ENCODE assay signal across 9 mouse cellular contexts in the genomic region with DNA sequence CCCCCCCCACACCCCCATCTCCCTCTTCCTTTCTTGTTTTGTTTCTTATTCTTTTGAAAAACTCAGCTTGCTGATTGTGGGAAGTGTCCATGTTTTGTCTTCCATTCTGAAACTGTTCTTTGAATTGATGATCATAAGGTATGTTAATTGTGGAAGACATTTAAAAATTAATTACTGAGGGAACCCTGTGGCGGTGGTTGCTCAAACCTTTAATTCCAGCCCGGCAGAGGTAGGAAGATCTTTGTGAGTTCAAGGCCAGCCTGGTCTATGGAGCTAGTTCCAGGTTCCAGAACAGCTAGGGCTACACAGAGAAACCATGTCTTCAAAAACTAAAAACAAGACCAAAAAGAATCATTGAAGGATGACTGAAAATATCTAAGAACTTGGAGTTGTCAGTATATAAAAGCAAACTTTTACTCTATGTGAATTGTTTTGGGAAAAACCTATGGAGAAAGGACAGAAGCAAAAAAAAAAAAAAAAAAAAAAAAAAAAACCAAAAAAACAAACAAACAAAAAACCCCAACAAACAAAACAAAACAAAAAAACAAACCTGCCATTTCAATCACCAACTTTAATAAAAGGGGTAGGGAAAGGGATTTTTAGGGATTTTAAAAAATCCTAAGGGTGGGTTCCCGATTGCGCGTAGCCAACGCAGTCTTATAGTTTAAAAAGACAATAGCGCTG. TPM values are rescaled to one million over a fixed set of nuclear protein-coding genes. Genes with fewer than 3 reads are reported as not detected.
DNase-seq lines count a peak whose midpoint lies in the region; ATAC-seq lines count a peak whose summit lies in the region.
"Had no signal": no experiment of that assay in that cellular context is flagged by ENCODE, and none has a peak within 500 bp of the region (broad histone marks: within the 10 kb centered on the region; RNA-seq: fewer than 3 reads in every experiment).

No protein-coding gene starts in this region.

- peak overlapping the region; percentile 42 for H3K4me3 ChIP-seq in heart, embryonic 15.5 days
- peak overlapping the region; percentile 45 for H3K4me3 ChIP-seq in hindbrain, embryonic 10.5 days
- peak overlapping the region; percentile 25 for H3K4me3 ChIP-seq in midbrain, embryonic 11.5 days (ENCODE audit: low read depth, low read length)

- intact Hi-C loops in heart, postnatal 14 days (cut with DNase I): loop anchor here (2.0 kb wide), 1 partner anchor 37 kb away; a partner anchor contains a TSS
- intact Hi-C loops in left cerebral cortex, postnatal 14 days (cut with DNase I): no loop called here

- peaks cover 20% of the 10 kb centered on the region for H3K4me1 ChIP-seq in heart, embryonic 15.5 days (replicated peaks)
- H3K4me1 ChIP-seq in hindbrain, embryonic 10.5 days (replicated peaks): peaks cover 12% of the 10 kb centered on the region; the same call in 1 of the 2 replicates
- no peaks in the 10 kb centered on the region; the same call in 1 of the 2 replicates for H3K4me1 ChIP-seq in midbrain, embryonic 11.5 days (ENCODE audit: control insufficient read depth, insufficient read depth, low read length)

- no peaks in the 10 kb centered on the region for H3K36me3 ChIP-seq in heart, embryonic 15.5 days
- H3K36me3 ChIP-seq in hindbrain, embryonic 10.5 days: no peaks in the 10 kb centered on the region
- no peaks in the 10 kb centered on the region for H3K36me3 ChIP-seq in midbrain, embryonic 11.5 days (ENCODE audit: control insufficient read depth, insufficient read depth, low read length)

- H3K27me3 ChIP-seq in heart, embryonic 15.5 days: no peaks in the 10 kb centered on the region
- H3K27me3 ChIP-seq in hindbrain, embryonic 10.5 days (ENCODE audit: insufficient read depth, poor library complexity, severe bottlenecking): no peaks in the 10 kb centered on the region
- H3K27me3 ChIP-seq in midbrain, embryonic 11.5 days (ENCODE audit: control insufficient read depth, insufficient read depth, low read length): no peaks in the 10 kb centered on the region

- H3K4me2 ChIP-seq in heart, embryonic 15.5 days: peak overlapping the region; percentile 53
- peak overlapping the region; percentile 39 for H3K4me2 ChIP-seq in midbrain, embryonic 11.5 days

- no peak for ATAC-seq in heart, embryonic 15.5 days (replicated peaks; ENCODE audit: insufficient number of reproducible peaks, insufficient read depth, low FRiP score, low read depth)
- no peak for ATAC-seq in midbrain, embryonic 11.5 days (ENCODE audit: low FRiP score)
- ATAC-seq: Patski had no signal

- 30% methylated on average over 7 of the region's 7 CpGs for WGBS in heart, embryonic 15.5 days
- WGBS in hindbrain, embryonic 10.5 days: 12% methylated on average over 7 of the region's 7 CpGs
- 20% methylated on average over 7 of the region's 7 CpGs for WGBS in midbrain, embryonic 11.5 days

- no peaks in the 10 kb centered on the region for H3K9me3 ChIP-seq in heart, embryonic 15.5 days (replicated peaks)
- H3K9me3 ChIP-seq in hindbrain, embryonic 10.5 days: no peaks in the 10 kb centered on the region
- no peaks in the 10 kb centered on the region for H3K9me3 ChIP-seq in midbrain, embryonic 11.5 days (ENCODE audit: control insufficient read depth, low read length)

- no peak overlapping the region for H3K27ac ChIP-seq in heart, embryonic 15.5 days
- H3K27ac ChIP-seq in hindbrain, embryonic 10.5 days: peak overlapping the region; percentile 23; the same call in 1 of the 2 replicates
- no peak overlapping the region for H3K27ac ChIP-seq in midbrain, embryonic 11.5 days (ENCODE audit: low read depth, low read length)

- DNase-seq in heart, postnatal 14 days: no peak
- DNase-seq in ZHBTc4 (ENCODE audit: low read depth, low spot score): peak; percentile 56
- DNase-seq in hindbrain, embryonic 10.5 days (ENCODE audit: low spot score): peak; percentile 17
- no peak for DNase-seq in midbrain, embryonic 11.5 days (ENCODE audit: low spot score, missing footprints)
- DNase-seq in urinary bladder, postnatal 25 days (ENCODE audit: low spot score): no peak
- DNase-seq in left cerebral cortex, postnatal 14 days (ENCODE audit: low spot score in 2 of 2): no peak
- DNase-seq in gastrocnemius, postnatal 25 days: no peak

- H3K9ac ChIP-seq in heart, embryonic 15.5 days: no peak overlapping the region
- peak overlapping the region; percentile 31 for H3K9ac ChIP-seq in midbrain, embryonic 11.5 days (ENCODE audit: low read length)

RNA-seq across cellular contexts. Expression of a gene that starts 11.0 kb away (rescaled TPM):
- polyA plus RNA-seq in heart, embryonic 15.5 days (2015; fragmentation: Nextera tagmentation; extraction: Ambion mirVana): 298 and 299 TPM in 2 replicates
- 100 to 1,000 TPM; 249 to 263 TPM for total RNA-seq in heart, postnatal 14 days (2021)
- 538 and 546 TPM in 2 replicates for polyA plus RNA-seq in hindbrain, embryonic 10.5 days (2016; fragmentation: Nextera tagmentation; extraction: Ambion mirVana)
- polyA plus RNA-seq in midbrain, embryonic 11.5 days (2014; fragmentation: Nextera tagmentation; extraction: Ambion mirVana): 573 and 605 TPM in 2 replicates
- 100 to 1,000 TPM; 376 to 382 TPM for total RNA-seq in left cerebral cortex, postnatal 14 days (2021)
- 100 to 1,000 TPM; 154 to 171 TPM for total RNA-seq in gastrocnemius, postnatal 25 days (2021)

RNA-seq across cellular contexts. Expression of a gene that starts 37.3 kb away (rescaled TPM):
- polyA plus RNA-seq in heart, embryonic 15.5 days (2015; fragmentation: Nextera tagmentation; extraction: Ambion mirVana): 8.9 and 11.3 TPM in 2 replicates
- 10 to 100 TPM; 23.4 to 27.5 TPM for total RNA-seq in heart, postnatal 14 days (2021)
- polyA plus RNA-seq in hindbrain, embryonic 10.5 days (2016; fragmentation: Nextera tagmentation; extraction: Ambion mirVana): 16.1 and 16.2 TPM in 2 replicates
- 11.4 and 11.5 TPM in 2 replicates for polyA plus RNA-seq in midbrain, embryonic 11.5 days (2014; fragmentation: Nextera tagmentation; extraction: Ambion mirVana)
- total RNA-seq in left cerebral cortex, postnatal 14 days (2021): 1 to 10 TPM; 1.0 to 1.5 TPM
- total RNA-seq in gastrocnemius, postnatal 25 days (2021): 1 to 10 TPM in 1 of 2 experiments, under 1 TPM in 1; 0.67 to 1.5 TPM

Comparison
In these comparisons a context has a peak if more than half of its experiments do, and no peak if none do; other contexts are left out.
1. DNase-seq: peak in ZHBTc4 (single experiment) and hindbrain, embryonic 10.5 days (single experiment); none in heart, postnatal 14 days (0 of 2), midbrain, embryonic 11.5 days (single experiment), urinary bladder, postnatal 25 days (single experiment), left cerebral cortex, postnatal 14 days (0 of 2) and gastrocnemius, postnatal 25 days (single experiment).
2. RNA of a gene that starts 37.3 kb away (total RNA-seq): 23.4 to 27.5 TPM in heart, postnatal 14 days; 1.0 to 1.5 TPM in left cerebral cortex, postnatal 14 days and 0.67 to 1.5 TPM in gastrocnemius, postnatal 25 days; every median in the first group is over 4 times any median in the second.
3. Peak in every context shown above with its lines, with median percentiles within 50 percentile points of each other: H3K4me3 ChIP-seq.